Mouse (Mus musculus) embryonic fibroblast, embryonic 13.5 days (primary cell): ENCODE results near the gene Gm45234.

ENCODE experiments used
- CTCF ChIP-seq: IDR thresholded peaks from 2 replicates; pipeline ENCODE4 v1.5.1; 2011; ENCODE audit warnings: mild to moderate bottlenecking, control low read depth, low read length, moderate library complexity, borderline replicate concordance; ENCODE audit not compliant: insufficient read depth
- POLR2A ChIP-seq: IDR thresholded peaks from 2 replicates; pipeline ENCODE4 v1.6.1; 2011; ENCODE audit warnings: low read depth, mild to moderate bottlenecking, control low read depth, low read length, moderate library complexity

- no peak for TF ChIP-seq CTCF
- TF ChIP-seq POLR2A, result peak; percentile 40; the same call in 1 of the 2 replicates
Observed at GRCm38 (mm10) chr6:124767920-124768703, 12.3 kb upstream of the Gm45234 start.
